Mouse (Mus musculus) hindbrain, postnatal 0 days (tissue): ENCODE results near the gene Mrpl57. TPM values are rescaled to one million over a fixed set of nuclear protein-coding genes. Genes with fewer than 3 reads are reported as not detected.

Experiments
- ATAC-seq: fragments of 200-750 bp; cut with Nextera tagmentation; 2 replicates; pipeline ENCODE4 v1.8.0; 2017; ENCODE audit warnings: mild to moderate bottlenecking, moderate TSS enrichment, moderate library complexity
- DNase-seq: peaks from one replicate; pipeline ENCODE4 v3.0.0-alpha.2; 2015; ENCODE audit warnings: low spot score
- H3K27ac ChIP-seq: fragments of 300-500 bp; sonication (generic); 2 replicates; pipeline ENCODE4 v1.5.1; 2014; ENCODE audit warnings: mild to moderate bottlenecking
- H3K27me3 ChIP-seq: fragments of 300-500 bp; sonication (generic); 2 replicates; pipeline ENCODE4 v1.6.1; 2014; ENCODE audit warnings: low read length, mixed read lengths; ENCODE audit not compliant: insufficient read depth
- H3K36me3 ChIP-seq: fragments of 300-500 bp; sonication (generic); 2 replicates; pipeline ENCODE4 v1.6.1; 2014; ENCODE audit warnings: low read length, mixed read lengths; ENCODE audit not compliant: insufficient read depth
- H3K4me1 ChIP-seq: fragments of 300-500 bp; sonication (generic); 2 replicates; pipeline ENCODE4 v1.6.1; 2014; ENCODE audit warnings: antibody characterized with exemption, low read length, mixed read lengths; ENCODE audit not compliant: insufficient read depth
- H3K4me2 ChIP-seq: fragments of 300-500 bp; sonication (generic); 2 replicates; pipeline ENCODE4 v1.6.1; 2014; ENCODE audit warnings: low read depth, mild to moderate bottlenecking, low read length, moderate library complexity, mixed read lengths
- H3K4me3 ChIP-seq: fragments of 300-500 bp; sonication (generic); 2 replicates; pipeline ENCODE4 v1.5.1; 2014; ENCODE audit warnings: low read length
- H3K9ac ChIP-seq: fragments of 300-500 bp; sonication (generic); replicated peaks from 2 replicates; pipeline ENCODE4 v1.6.1; 2014; ENCODE audit warnings: mild to moderate bottlenecking, low read length, moderate library complexity, mixed read lengths
- H3K9me3 ChIP-seq: fragments of 300-500 bp; sonication (generic); 2 replicates; pipeline ENCODE4 v1.6.1; 2016; ENCODE audit warnings: low read length, mixed read lengths
- CTCF ChIP-seq: IDR thresholded peaks from 2 replicates; pipeline ENCODE4 v1.5.1; 2016; ENCODE audit warnings: antibody characterized with exemption, control low read depth, low read depth
- WGBS: fragments of 180-500 bp; shearing (Covaris S2); extraction: QIAGEN DNeasy Blood & Tissue Kit; methylation state at CpG from one replicate; pipeline ENCODE4 v1.1.7; 2014; 5-methylcytosine and 5-hydroxymethylcytosine counted together
- microRNA-seq, 2 experiments: library from miRNA; unstranded; fragments of <30 nt; microRNA quantifications; one replicate each; pipeline ENCODE4; 2016
- polyA plus RNA-seq: library from polyadenylated mRNA; unstranded; fragments of >200 nt; fragmentation: Nextera tagmentation; extraction: Ambion mirVana; gene quantifications from 2 replicates; pipeline ENCODE4 v1.2.1, GENCODE M21; 2015
- total RNA-seq: library from RNA; depleted of rRNA; stranded (reverse); fragments of >200 nt; gene quantifications from 2 replicates; pipeline ENCODE4 v1.2.3, GENCODE M21; 2014; rRNA removed

Gene Mrpl57
- total and polyA plus RNA-seq, 2 experiments from 2014 or later = 89.8 to 216 TPM

DNA sequence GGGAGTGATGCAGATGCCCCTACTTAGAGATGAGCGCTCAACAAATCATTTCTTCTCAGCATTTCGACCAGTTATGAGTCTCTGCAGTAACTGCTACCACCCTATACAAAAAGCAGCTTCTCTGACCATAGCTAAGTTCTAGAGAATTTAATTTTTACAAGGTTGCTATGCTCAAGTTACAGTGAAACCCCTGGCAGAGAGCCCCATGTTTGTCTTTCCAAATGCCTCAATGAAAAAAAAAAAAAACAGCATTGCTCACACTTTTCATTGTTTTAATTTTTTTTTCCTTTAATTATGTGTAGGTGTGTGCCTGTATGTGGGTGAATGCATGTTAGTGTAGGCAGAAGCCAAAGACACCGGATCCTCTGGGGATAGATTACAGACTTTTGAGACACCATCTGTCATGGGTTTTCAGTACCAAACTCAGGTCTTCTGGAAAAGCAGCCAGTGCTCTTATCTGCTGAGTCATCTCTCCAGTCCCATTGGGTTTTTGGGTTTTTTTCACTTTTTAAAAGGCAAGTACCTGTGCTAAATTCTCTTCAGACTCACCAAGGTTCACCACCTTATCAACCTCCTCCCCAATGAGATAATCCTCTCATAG, 40.7 kb downstream of the Mrpl57 start:
- Histone ChIP-seq H3K36me3 (peaks cover 11% of the 10 kb centered on the region), H3K4me2 (no peak overlapping the region), H3K9ac (no peak overlapping the region), H3K9me3 (no peaks in the 10 kb centered on the region), H3K27ac (no peak overlapping the region), H3K27me3 (no peaks in the 10 kb centered on the region), H3K4me3 (no peak overlapping the region), H3K4me1 (no peaks in the 10 kb centered on the region)
- no peak for TF ChIP-seq CTCF
- WGBS = 93% methylated on average over 3 of the region's 3 CpGs
- no peak for ATAC-seq
- DNase-seq = no peak

DNA sequence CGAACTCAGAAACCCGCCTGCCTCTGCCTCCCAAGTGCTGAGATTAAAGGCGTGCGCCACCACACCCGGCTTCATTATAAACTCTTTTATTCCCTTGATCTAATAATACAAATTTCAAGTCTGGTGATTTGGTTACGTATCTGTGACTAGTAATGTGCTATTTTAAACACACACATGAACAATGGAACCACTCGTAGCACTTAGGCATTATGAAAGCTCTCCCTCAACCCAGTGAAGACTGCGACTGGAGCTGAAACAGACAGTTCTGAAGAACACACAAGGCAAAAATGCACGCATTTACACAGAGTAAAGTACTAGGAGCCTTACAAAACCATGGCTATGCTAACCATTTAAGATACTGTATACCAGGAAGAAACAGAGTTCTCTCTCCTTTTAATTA, 51.9 kb downstream of the Mrpl57 start:
- no peaks in the 10 kb centered on the region for H3K27me3 ChIP-seq
- DNase-seq = no peak
- H3K9me3 ChIP-seq = no peaks in the 10 kb centered on the region
- ATAC-seq = no peak
- H3K4me1 ChIP-seq = peaks cover 8% of the 10 kb centered on the region; the same call in 1 of the 2 replicates
- H3K27ac ChIP-seq = no peak overlapping the region
- H3K36me3 ChIP-seq = no peaks in the 10 kb centered on the region
- H3K9ac ChIP-seq = no peak overlapping the region
- no peak overlapping the region for H3K4me3 ChIP-seq
- no peak for TF ChIP-seq CTCF
- WGBS = 93% methylated on average over 9 of the region's 9 CpGs
- no peak overlapping the region for H3K4me2 ChIP-seq

Small RNA genes lying within 50 kb of the gene (microRNA-seq; reads per million reads assigned to microRNA genes)
- gene Mir3077 = 0.72 to 0.88 reads per million in 2 experiments

Other genes starting within 250 kb of the Mrpl57 start
- 10.1 and 13.3 TPM in 2 replicates for gene Xpo4, start 160.8 kb upstream of the Mrpl57 start, total RNA-seq
- 11.9 and 12.4 TPM in 2 replicates for gene Xpo4, start 160.8 kb upstream of the Mrpl57 start, polyA plus RNA-seq
- 0.16 and 6.4 TPM in 2 replicates for gene Gm49361, start 80.1 kb upstream of the Mrpl57 start, total RNA-seq
- gene Gm49361, start 80.1 kb upstream of the Mrpl57 start, polyA plus RNA-seq = not detected in 2 replicates
- gene Lats2, start 67.8 kb upstream of the Mrpl57 start, total RNA-seq = 6.4 and 14.1 TPM in 2 replicates
- 5.8 and 6.2 TPM in 2 replicates for gene Lats2, start 67.8 kb upstream of the Mrpl57 start, polyA plus RNA-seq
- gene Sap18, start 28.1 kb upstream of the Mrpl57 start, total RNA-seq = 12.7 and 40.4 TPM in 2 replicates
- 32.5 and 36.4 TPM in 2 replicates for gene Sap18, start 28.1 kb upstream of the Mrpl57 start, polyA plus RNA-seq
- gene Ska3, start within 50 bp of the Mrpl57 start, total RNA-seq = 8.3 and 8.9 TPM in 2 replicates
- gene Ska3, start within 50 bp of the Mrpl57 start, polyA plus RNA-seq = 6.6 and 9.2 TPM in 2 replicates
- gene Zdhhc20, start 64.0 kb downstream of the Mrpl57 start, total RNA-seq = 18.6 and 29.8 TPM in 2 replicates
- 34.6 and 37.2 TPM in 2 replicates for gene Zdhhc20, start 64.0 kb downstream of the Mrpl57 start, polyA plus RNA-seq
- gene Micu2, start 173.0 kb downstream of the Mrpl57 start, total RNA-seq = 42.1 and 43.5 TPM in 2 replicates
- 69.1 and 70.9 TPM in 2 replicates for gene Micu2, start 173.0 kb downstream of the Mrpl57 start, polyA plus RNA-seq
- gene Fgf9, start 244.3 kb downstream of the Mrpl57 start, total RNA-seq = 10.8 and 12.4 TPM in 2 replicates
- 24.2 and 25.9 TPM in 2 replicates for gene Fgf9, start 244.3 kb downstream of the Mrpl57 start, polyA plus RNA-seq